Mouse (Mus musculus): ENCODE results near the gene Loxl4. TPM values are rescaled to one million over a fixed set of nuclear protein-coding genes. Genes with fewer than 3 reads are reported as not detected.

Loxl4 gene
- total and polyA plus RNA-seq, 3 experiments = 0.03 to 0.04 TPM; not detected in 1

DNA sequence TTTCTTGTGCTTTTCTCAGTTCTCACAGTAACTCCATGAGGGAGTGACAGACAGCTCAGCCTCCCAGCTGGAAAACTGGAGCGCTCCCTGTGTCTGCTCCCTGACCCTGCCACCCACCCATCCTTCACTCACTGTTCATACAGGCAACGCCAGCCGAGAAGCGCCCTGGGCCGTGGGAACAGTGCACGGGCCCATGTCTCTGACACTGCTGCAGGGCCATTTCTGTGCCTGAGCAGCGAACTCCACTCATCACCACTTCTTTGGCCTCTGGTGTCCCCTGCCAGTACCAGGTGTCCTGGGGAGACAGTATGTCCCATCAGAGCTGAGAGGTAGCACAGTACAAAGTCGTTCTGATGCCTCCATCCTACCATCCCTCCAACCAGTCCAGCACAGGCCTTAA lies 10.6 kb downstream of the Loxl4 start:
- Histone ChIP-seq H3K36me3 (ENCODE audit: control insufficient read depth in 1 of 2, insufficient read depth in 2 of 2, low read length in 2 of 2) (no peaks in the 10 kb centered on the region), H3K27ac (ENCODE audit: control insufficient read depth, low read depth, low read length) (no peak overlapping the region), H3K27me3 (ENCODE audit: control insufficient read depth in 1 of 2, insufficient read depth in 2 of 2, low read length in 2 of 2) (no peaks in the 10 kb centered on the region), H3K9me3 (replicated peaks; ENCODE audit: insufficient read depth, low read length) (no peaks in the 10 kb centered on the region), H3K4me1 (ENCODE audit: control insufficient read depth in 1 of 2, insufficient read depth in 2 of 2, low read length in 2 of 2) (no peaks in the 10 kb centered on the region), H3K79me2 (ENCODE audit: control insufficient read depth, insufficient read depth, low read length, poor library complexity) (no peaks in the 10 kb centered on the region), H3K4me3 (ENCODE audit: control insufficient read depth in 1 of 2, insufficient read depth in 1 of 2, low read depth in 2 of 2, low read length in 2 of 2) (no peak overlapping the region), H3K9ac (ENCODE audit: control insufficient read depth, low read depth, low read length, poor library complexity, severe bottlenecking) (no peak overlapping the region)
- no peak for DNase-seq (ENCODE audit: low read depth, low spot score)
- no peak for TF ChIP-seq TBP (IDR thresholded peaks at IDR 0.05; ENCODE audit: low read depth, low read length)
- TF ChIP-seq TAL1 (IDR thresholded peaks at IDR 0.05; ENCODE audit: low read length) = no peak
- no peak for TF ChIP-seq MAFK (IDR thresholded peaks at IDR 0.05; ENCODE audit: borderline replicate concordance, low read depth, low read length)
- no peak for TF ChIP-seq MXI1 (IDR thresholded peaks at IDR 0.05; ENCODE audit: low read depth, low read length)
- no peak for TF ChIP-seq MYB (IDR thresholded peaks at IDR 0.05; ENCODE audit: low read depth, low read length)
- no peak for TF ChIP-seq RCOR1 (IDR thresholded peaks at IDR 0.05; ENCODE audit: low read depth, low read length)
- no peak for TF ChIP-seq ZKSCAN1 (IDR thresholded peaks at IDR 0.05; ENCODE audit: low read depth, low read length)
- TF ChIP-seq EP300 (IDR thresholded peaks at IDR 0.05; ENCODE audit: low read depth in 1 of 2, low read length in 2 of 2) = no peak
- TF ChIP-seq TCF12 (IDR thresholded peaks at IDR 0.05; ENCODE audit: low read depth, low read length) = no peak

DNA sequence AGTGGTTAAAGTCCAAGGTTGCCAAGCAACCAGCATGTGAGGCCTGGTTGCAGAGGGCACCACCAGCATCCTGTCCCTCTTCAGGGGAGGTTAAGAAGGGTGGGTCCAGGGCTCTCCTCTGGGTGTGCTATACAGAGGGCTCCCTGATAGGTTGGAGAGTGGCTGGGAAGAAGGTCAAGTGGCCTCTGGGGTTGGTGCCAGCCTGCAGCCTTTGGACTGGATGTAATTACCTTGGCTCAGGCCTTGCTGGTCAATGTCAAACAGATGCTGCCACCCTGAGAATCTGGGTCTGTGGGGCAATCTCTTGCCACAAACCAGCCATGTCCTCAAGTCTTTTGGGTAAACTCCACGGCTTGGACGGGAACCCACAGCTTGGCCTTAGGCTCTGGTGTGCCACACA lies 11.2 kb downstream of the Loxl4 start:
- Histone ChIP-seq H3K4me1 (ENCODE audit: control insufficient read depth in 1 of 2, insufficient read depth in 2 of 2, low read length in 2 of 2) (no peaks in the 10 kb centered on the region), H3K27ac (ENCODE audit: control insufficient read depth, low read depth, low read length) (no peak overlapping the region), H3K36me3 (ENCODE audit: control insufficient read depth in 1 of 2, insufficient read depth in 2 of 2, low read length in 2 of 2) (no peaks in the 10 kb centered on the region), H3K4me3 (ENCODE audit: control insufficient read depth in 1 of 2, insufficient read depth in 1 of 2, low read depth in 2 of 2, low read length in 2 of 2) (no peak overlapping the region), H3K9me3 (replicated peaks; ENCODE audit: insufficient read depth, low read length) (no peaks in the 10 kb centered on the region), H3K27me3 (ENCODE audit: control insufficient read depth in 1 of 2, insufficient read depth in 2 of 2, low read length in 2 of 2) (no peaks in the 10 kb centered on the region), H3K9ac (ENCODE audit: control insufficient read depth, low read depth, low read length, poor library complexity, severe bottlenecking) (no peak overlapping the region), H3K79me2 (ENCODE audit: control insufficient read depth, insufficient read depth, low read length, poor library complexity) (no peaks in the 10 kb centered on the region)
- DNase-seq (ENCODE audit: low read depth, low spot score) = no peak
- TF ChIP-seq HCFC1 (IDR thresholded peaks at IDR 0.05; ENCODE audit: low read depth, low read length) = no peak
- TF ChIP-seq POLR2A (IDR thresholded peaks at IDR 0.05; ENCODE audit: control insufficient read depth in 1 of 2, insufficient read depth in 1 of 2, low read depth in 1 of 2, low read length in 2 of 2, poor library complexity in 1 of 2) = no peak
- no peak for TF ChIP-seq TAL1 (IDR thresholded peaks at IDR 0.05; ENCODE audit: low read length)
- no peak for TF ChIP-seq MXI1 (IDR thresholded peaks at IDR 0.05; ENCODE audit: low read depth, low read length)
- no peak for TF ChIP-seq EP300 (IDR thresholded peaks at IDR 0.05; ENCODE audit: low read depth in 1 of 2, low read length in 2 of 2)
- TF ChIP-seq USF2 (IDR thresholded peaks at IDR 0.05; ENCODE audit: borderline replicate concordance in 1 of 2, insufficient read depth in 1 of 2, low read depth in 1 of 2, low read length in 2 of 2) = no peak
- no peak for TF ChIP-seq BHLHE40 (IDR thresholded peaks at IDR 0.05; ENCODE audit: borderline replicate concordance, low read depth, low read length)
- TF ChIP-seq ETS1 (IDR thresholded peaks at IDR 0.05; ENCODE audit: low read depth, low read length) = no peak
- TF ChIP-seq ZC3H11A (IDR thresholded peaks at IDR 0.05; ENCODE audit: low read depth, low read length) = no peak
- TF ChIP-seq CTCF (IDR thresholded peaks at IDR 0.05 in 2 of 3, conservative IDR thresholded peaks at IDR 0.05 in 1 of 3; ENCODE audit: control insufficient read depth in 1 of 3, insufficient read depth in 1 of 3, low read depth in 2 of 3, low read length in 3 of 3, poor library complexity in 1 of 3, severe bottlenecking in 1 of 3) = no peak
- TF ChIP-seq ZKSCAN1 (IDR thresholded peaks at IDR 0.05; ENCODE audit: low read depth, low read length) = no peak
- TF ChIP-seq CHD1 (IDR thresholded peaks at IDR 0.05; ENCODE audit: low read depth, low read length) = no peak

Data from MEL (cell line).